Mouse (Mus musculus): ENCODE measurements around the gene March10.

The March10 gene

DNA sequence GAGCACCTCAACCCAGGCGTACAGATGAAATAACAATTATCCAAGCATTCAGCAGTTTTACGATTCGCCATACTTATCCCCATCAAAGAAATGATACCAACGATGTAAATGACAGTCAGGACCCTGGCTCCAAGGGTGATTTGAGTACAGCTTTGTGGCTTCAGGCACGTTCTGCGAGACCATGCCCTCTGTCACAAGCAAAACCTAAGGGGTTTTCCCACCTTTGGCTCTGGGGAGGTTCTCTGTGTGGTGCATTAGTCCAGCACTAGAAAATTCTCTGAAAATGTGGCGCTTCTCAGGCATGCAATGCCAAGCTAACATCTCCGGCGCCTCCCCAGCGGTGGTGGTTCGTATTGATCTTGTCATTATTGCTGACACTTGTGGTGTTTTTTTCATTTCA lies 47.1 kb downstream of the March10 start:
- in situ Hi-C loops (cut with MseI, MboI), result no loop called here

DNA sequence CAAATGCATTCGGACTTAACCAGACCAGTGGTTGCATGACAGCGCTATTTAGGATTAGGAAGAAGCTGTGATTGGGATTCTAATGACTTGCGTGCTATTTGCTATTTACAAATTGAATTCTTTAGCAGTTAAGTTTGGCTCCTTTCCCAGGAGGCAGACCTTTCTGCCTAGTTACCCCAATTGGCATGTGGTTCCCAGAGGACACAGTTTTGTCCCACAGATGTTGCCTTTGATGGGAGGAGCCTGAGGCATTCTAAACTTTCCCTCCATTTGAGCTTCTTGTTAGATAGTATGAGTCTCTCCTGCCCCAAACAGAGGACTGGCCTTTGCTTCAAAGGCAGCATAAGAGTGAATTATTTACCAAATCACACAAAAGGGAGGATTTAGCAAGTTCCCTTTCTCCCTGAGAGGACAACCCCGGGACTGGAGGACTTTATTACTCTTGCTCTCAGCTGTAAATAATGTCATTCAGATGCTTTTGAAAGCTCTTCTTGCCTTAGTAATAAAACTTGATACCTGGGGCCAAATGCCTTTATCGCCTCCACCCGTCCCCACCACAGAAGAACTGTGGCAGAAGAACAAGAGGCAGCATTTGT lies 48.6 kb downstream of the March10 start:
- in situ Hi-C loops (cut with MseI, MboI), result no loop called here

GRCm38 (mm10) chr11:105402355-105402754 lies 54.2 kb downstream of the March10 start:
- in situ Hi-C loops (cut with MseI, MboI), result no loop called here

- in situ Hi-C loops (cut with MseI, MboI), result no loop called here
Observed at GRCm38 (mm10) chr11:105390290-105390689, 66.2 kb downstream of the March10 start.

- in situ Hi-C loops (cut with MseI, MboI), result no loop called here
Observed at GRCm38 (mm10) chr11:105388636-105389035, 67.9 kb downstream of the March10 start.

GRCm38 (mm10) chr11:105385266-105385665 lies 71.3 kb downstream of the March10 start:
- in situ Hi-C loops (cut with MseI, MboI), result no loop called here

DNA sequence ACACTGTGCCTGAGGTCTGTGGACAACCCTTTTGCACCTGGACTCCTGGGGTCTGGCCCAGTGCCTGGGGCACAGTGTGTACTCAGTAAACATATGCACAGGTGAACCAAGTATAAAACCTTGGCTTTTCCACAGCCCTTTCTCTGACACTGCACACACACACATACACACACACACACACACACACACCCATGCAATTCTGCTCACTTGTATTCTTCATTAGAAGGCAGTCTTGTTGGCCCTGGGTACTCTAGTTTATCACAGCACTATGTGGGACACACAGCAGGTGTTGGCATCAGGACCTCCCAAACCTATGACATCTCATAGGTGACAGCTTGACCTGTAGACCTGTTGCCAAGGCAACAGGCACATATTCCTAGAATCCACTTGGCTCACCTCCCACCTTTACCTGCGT lies 80.7 kb downstream of the March10 start:
- in situ Hi-C loops (cut with MseI, MboI), result no loop called here

- in situ Hi-C loops (cut with MseI, MboI), result no loop called here
Observed at GRCm38 (mm10) chr11:105374526-105375175, 81.9 kb downstream of the March10 start.

DNA sequence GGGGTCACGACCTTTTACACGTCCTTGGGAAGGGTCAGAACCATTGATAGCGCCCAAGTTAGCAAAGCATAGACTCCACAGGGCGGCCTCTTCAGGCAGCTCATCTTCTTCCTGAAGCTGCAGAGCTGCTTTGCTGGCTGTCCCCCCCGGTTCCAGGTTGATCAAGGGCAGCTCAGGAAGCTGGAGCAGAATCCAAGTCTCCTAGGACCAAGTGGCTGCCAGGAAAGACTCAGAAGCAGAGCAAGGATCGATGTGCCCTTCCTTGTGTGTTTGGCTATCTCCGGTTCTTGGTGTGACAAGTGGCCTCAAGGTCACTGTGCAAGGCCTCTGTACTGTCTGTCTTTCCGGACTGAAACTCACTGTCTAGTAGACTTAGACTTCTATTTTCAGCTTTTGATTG lies 82.7 kb downstream of the March10 start:
- in situ Hi-C loops (cut with MseI, MboI), result no loop called here

DNA sequence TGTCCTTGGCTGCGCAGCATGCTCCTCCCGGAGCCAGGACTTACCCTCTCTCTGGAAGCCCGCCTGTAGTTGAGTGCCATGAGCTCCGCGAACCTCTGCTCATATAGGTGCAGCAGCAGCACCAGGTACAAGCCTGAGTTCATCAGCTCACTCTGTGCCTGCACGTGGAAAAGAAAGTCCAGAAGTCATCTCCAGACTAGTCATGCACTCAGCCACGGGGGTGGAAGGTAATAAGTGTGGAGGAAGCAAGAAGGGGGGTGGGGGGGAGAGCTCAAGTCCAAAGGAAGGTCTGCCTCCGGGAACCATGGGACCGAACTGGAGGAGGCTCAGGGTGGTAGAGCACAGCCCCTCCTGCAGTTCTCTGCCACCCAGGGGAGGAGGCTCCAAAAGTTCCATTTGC lies 84.7 kb downstream of the March10 start:
- in situ Hi-C loops (cut with MseI, MboI), result no loop called here

DNA sequence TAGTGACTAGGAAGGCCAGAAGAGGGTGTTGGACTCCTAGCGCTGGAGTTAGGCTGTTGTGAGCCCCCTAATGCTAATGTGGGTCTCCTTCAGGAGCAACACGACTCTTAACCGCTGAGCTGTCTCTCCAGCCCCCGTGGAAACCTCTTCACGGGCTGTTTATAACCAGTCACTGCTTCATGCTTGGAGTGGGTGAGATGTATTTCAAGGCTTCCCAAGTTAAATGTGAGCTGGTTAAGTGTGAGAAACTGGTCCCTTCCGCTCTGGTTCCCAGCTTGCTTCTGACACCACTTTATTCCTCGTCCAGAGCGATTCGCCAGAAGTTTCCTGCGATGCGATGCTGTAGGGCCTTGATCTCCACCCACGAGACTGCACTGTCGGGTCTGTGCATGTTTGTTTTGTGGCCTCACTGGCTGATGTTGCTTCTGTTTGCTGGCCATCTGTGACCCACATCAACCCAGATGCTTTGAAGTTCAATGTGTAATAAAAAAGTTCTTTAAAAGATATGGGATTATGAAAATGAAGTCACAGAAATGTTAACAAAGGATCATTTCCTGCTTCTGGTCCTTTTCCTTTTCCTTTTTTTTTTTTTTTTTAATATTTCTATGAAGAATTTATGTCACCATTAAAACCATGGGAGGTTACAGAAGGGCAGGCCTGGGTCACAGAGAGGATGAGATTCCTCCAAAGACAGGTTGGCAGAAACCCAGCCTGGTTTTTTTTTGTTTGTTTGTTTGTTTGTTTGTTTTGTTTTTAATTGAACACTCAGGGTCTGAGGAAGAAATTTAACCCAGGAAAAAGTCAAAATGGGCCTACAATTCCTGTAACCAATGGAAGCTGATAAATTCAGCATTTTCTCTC lies 86.8 kb downstream of the March10 start:
- in situ Hi-C loops (cut with MseI, MboI), result no loop called here

DNA sequence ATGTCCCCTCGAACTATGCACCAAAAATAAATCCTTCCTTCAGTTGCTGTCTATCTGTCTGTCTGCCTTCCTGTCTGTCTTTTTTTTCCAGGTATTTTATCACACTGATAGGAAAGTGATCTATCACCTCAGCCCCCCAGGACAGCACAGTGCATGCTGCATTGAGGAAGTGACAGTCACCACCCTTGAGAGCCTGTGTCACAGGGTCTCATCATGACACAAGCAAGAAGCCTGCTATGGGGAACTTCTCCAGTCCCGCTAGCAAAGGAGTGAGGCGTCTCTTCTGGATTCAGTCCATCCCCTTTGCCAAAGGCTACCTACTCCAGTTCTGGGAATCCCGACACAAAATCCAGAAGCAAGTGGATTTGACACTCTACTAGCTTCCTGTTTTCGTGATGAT lies 87.7 kb downstream of the March10 start:
- in situ Hi-C loops (cut with MseI, MboI), result no loop called here

DNA sequence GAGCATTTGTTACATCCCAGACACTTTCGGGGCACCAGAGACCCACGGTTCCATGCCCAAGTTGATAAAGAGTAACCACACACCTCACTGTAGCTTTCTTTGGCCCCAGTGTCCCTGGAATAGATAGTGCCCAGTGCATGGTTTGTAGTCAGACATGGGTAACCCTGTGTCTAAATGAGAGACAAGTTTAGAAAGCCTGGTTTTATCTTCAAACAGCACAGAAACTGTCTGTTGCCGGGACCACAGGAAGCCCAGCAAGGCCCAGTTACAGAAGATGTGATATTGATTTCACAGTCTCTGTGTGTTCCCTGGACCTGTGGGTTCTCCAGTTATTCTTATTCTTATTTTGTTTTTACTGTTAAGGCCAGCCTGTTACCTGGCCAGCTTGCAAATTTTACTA lies 89.4 kb downstream of the March10 start:
- in situ Hi-C loops (cut with MseI, MboI), result no loop called here

DNA sequence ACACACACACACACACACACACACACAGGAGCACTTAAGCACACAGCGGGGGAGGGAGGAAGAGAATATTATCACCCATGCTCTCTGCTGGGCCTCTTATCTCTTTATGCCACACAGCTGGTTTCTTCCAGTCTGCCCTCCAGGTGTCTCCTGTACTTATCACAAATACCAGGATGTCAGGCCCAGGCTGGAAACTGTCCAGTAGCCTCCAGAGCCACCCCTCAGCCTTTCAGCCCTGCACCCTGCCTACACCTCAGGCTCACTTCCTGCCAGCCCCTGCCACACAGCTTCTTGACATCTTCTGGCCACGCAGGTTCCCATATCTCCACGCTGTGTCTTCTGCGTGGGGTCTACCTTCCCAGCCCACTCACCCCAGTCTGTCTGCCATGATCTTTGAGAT lies 90.5 kb downstream of the March10 start:
- in situ Hi-C loops (cut with MseI, MboI), result no loop called here

DNA sequence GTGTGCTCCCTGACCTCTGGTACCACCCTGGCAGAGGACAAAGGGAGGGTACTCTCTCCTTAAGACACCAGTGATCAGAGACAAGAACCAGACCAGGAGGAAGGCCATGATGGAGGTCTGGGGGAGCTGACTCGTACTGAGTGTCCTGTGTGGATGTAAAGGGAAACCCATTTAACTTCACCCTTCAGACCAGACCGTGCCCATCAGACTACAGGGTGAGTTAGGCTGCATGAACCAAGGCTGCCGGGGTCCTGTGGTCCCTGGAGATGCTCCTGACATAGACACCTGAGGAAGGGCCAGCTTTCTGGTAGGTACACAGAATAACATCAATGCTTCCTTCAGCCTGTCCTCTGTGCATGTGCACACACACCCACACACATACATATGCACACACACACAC lies 90.9 kb downstream of the March10 start:
- in situ Hi-C loops (cut with MseI, MboI), result no loop called here

DNA sequence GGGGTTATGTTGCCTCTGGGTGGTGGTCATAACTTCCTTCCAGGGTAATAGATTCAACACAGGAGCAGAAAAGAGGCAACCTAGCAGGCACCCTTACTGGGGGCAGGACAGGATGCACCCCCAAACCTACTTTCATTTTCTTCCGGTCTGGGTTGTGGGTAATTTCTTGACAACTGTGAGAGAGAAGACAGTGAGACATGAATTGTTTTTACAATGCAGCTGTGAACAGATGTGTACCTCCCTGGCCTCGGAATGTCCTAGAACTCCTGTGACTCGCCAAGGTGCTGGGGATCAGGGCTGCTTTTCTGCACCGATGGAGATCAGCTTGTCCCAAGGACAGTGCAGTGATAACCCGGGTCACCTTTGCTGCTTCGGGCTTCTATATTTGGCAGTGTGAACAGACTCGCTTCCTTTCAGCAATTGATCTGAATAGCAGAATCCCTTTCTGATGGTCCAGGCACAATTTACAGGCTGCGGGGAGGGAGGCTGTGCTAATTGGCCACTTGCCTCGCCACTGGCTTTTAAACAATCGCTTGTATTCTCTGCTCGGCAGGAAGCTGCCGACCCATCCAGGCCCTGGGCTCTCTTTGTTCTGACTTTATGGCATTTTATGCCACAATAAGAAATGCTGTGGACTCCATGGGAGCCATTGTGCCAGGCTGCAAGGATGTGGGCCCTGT lies 92.0 kb downstream of the March10 start:
- in situ Hi-C loops (cut with MseI, MboI), result loop anchor here in 1 of 2 experiments (5.0 kb wide), 1 partner anchor 228 kb away; no protein-coding TSS in a partner anchor

GRCm38 (mm10) chr11:105363598-105364385 lies 92.7 kb downstream of the March10 start:
- in situ Hi-C loops (cut with MseI, MboI), result loop anchor here in 1 of 2 experiments (5.0 kb wide), 1 partner anchor 229 kb away; no protein-coding TSS in a partner anchor

DNA sequence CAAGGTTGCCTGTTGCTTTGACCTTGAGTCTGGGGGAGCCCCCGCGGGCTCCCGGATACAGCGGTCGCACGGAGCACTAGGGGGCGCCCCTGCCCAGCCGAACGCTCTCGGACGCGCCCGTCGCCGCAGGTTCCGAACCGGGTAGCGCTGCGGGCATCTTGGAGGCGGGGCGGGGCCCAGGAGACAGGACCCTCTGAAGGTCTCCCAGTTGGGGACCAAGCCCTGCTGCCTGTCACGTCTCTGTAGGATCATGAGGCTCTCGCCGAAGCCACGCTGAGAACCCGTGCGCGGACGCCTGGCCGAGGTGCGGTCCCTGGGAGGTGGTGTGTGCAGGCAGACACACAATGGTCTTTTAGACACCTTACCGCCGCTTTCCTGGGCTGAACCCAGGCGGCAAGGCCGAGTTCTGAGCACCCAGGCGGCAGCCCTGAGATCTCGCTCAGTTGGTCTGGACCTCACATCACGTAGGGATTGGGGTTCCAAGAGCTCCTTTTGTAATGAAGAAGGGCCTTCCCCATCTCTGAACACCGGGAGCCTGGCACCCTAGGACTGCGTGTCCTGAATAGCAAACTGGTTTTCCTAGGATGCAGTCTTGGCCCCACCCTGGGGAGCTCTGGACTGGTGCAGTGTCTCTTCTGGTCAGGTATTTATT lies 93.5 kb downstream of the March10 start:
- in situ Hi-C loops (cut with MseI, MboI), result loop anchor here in 1 of 2 experiments (5.0 kb wide), 1 partner anchor 229 kb away; no protein-coding TSS in a partner anchor

GRCm38 (mm10) chr11:105362041-105362765 lies 94.3 kb downstream of the March10 start:
- in situ Hi-C loops (cut with MseI, MboI), result loop anchor here in 1 of 2 experiments (5.0 kb wide), 1 partner anchor 230 kb away; no protein-coding TSS in a partner anchor

DNA sequence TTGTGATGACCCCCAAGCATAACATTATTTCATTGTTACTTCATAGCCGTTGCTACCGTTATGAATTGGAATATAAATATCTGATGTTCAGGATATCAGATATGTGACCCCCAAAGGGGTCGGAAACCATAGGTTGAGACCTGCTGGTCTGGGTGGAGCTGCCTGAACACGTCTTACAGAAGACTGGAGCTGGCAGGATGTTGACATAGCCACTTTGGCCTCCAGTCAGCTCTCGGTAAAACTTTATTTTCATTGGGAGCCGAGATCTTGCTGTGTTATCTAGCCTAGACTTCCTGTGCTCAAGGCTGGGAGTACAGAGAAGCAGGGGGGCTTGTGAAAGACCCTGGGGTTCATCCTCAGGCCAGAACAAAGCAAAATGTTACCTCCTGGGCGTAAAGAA lies 100.2 kb downstream of the March10 start:
- in situ Hi-C loops (cut with MseI, MboI), result no loop called here
